Mouse (Mus musculus): ENCODE results near the gene Prss40.
"Not testable (repeated sequence)": the region's sequence is repeated elsewhere in the genome, so short reads cannot be mapped to it uniquely, and the experiment has no call there.

The Prss40 gene

GRCm38 (mm10) chr1:34535043-34535698 is 25.6 kb downstream of the Prss40 start, which contains the start of gene Cfc1:
Gene Cfc1 (plus strand): TSS chr1:34535648.
- DNase-seq (ENCODE audit: low read depth, low spot score), result not testable (repeated sequence)

GRCm38 (mm10) chr1:34534574-34534973 is 26.2 kb downstream of the Prss40 start:
- not testable (repeated sequence) for DNase-seq (ENCODE audit: low read depth, low spot score)

GRCm38 (mm10) chr1:34523647-34524046 is 37.1 kb downstream of the Prss40 start:
- no peak for DNase-seq (ENCODE audit: low read depth, low spot score)

- no peak for DNase-seq (ENCODE audit: low read depth, low spot score)
Observed at GRCm38 (mm10) chr1:34522850-34523244, 37.9 kb downstream of the Prss40 start.

GRCm38 (mm10) chr1:34522205-34522849 is 38.4 kb downstream of the Prss40 start:
- no peak for DNase-seq (ENCODE audit: low read depth, low spot score)

- DNase-seq (ENCODE audit: low read depth, low spot score), result no peak
Observed at GRCm38 (mm10) chr1:34518259-34518658, 42.5 kb downstream of the Prss40 start.

GRCm38 (mm10) chr1:34517797-34518196 is 42.9 kb downstream of the Prss40 start:
- DNase-seq (ENCODE audit: low read depth, low spot score), result not testable (repeated sequence)

GRCm38 (mm10) chr1:34517297-34517696 is 43.4 kb downstream of the Prss40 start:
- not testable (repeated sequence) for DNase-seq (ENCODE audit: low read depth, low spot score)

GRCm38 (mm10) chr1:34516595-34516994 is 44.1 kb downstream of the Prss40 start:
- DNase-seq (ENCODE audit: low read depth, low spot score), result no peak

GRCm38 (mm10) chr1:34513068-34513467 is 47.7 kb downstream of the Prss40 start:
- no peak for DNase-seq (ENCODE audit: low read depth, low spot score)

- DNase-seq (ENCODE audit: low read depth, low spot score), result no peak
Observed at GRCm38 (mm10) chr1:34511027-34511426, 49.7 kb downstream of the Prss40 start.

- DNase-seq (ENCODE audit: low read depth, low spot score), result no peak
Observed at GRCm38 (mm10) chr1:34510575-34510981, 50.2 kb downstream of the Prss40 start.

- no peak for DNase-seq (ENCODE audit: low read depth, low spot score)
Observed at GRCm38 (mm10) chr1:34507986-34508385, 52.8 kb downstream of the Prss40 start.

GRCm38 (mm10) chr1:34505970-34506551 is 54.7 kb downstream of the Prss40 start:
- DNase-seq (ENCODE audit: low read depth, low spot score), result no peak

GRCm38 (mm10) chr1:34505307-34505706 is 55.4 kb downstream of the Prss40 start:
- no peak for DNase-seq (ENCODE audit: low read depth, low spot score)

GRCm38 (mm10) chr1:34502991-34503390 is 57.8 kb downstream of the Prss40 start:
- DNase-seq (ENCODE audit: low read depth, low spot score), result no peak

Measured in telencephalon, adult 2 months (tissue).